Mouse (Mus musculus) embryo, embryonic 10 days (tissue): ENCODE data around the gene Myo1e.
"Not testable (repeated sequence)": the region's sequence is repeated elsewhere in the genome, so short reads cannot be mapped to it uniquely, and the experiment has no call there.

Source experiments
- DNase-seq: peaks from one replicate; pipeline ENCODE4 v3.0.0-alpha.2; 2015; ENCODE audit warnings: low spot score

Myo1e gene

GRCm38 (mm10) chr9:70253016-70253415 is 45.9 kb downstream of the Myo1e start:
- no peak for DNase-seq

GRCm38 (mm10) chr9:70255005-70255404 is 47.9 kb downstream of the Myo1e start:
- no peak for DNase-seq

- DNase-seq = not testable (repeated sequence)
Observed at GRCm38 (mm10) chr9:70256027-70256426, 48.9 kb downstream of the Myo1e start.

GRCm38 (mm10) chr9:70257289-70258101 is 50.3 kb downstream of the Myo1e start:
- peak; percentile 89 for DNase-seq

GRCm38 (mm10) chr9:70260324-70260841 is 53.2 kb downstream of the Myo1e start:
- peak; percentile 63 for DNase-seq

- DNase-seq = no peak
Observed at GRCm38 (mm10) chr9:70261646-70262045, 54.5 kb downstream of the Myo1e start.

- no peak for DNase-seq
Observed at GRCm38 (mm10) chr9:70263134-70263533, 56.0 kb downstream of the Myo1e start.

- no peak for DNase-seq
Observed at GRCm38 (mm10) chr9:70263735-70264134, 56.6 kb downstream of the Myo1e start.

GRCm38 (mm10) chr9:70265513-70265912 is 58.4 kb downstream of the Myo1e start:
- no peak for DNase-seq

- DNase-seq = no peak
Observed at GRCm38 (mm10) chr9:70266186-70266585, 59.0 kb downstream of the Myo1e start.

- no peak for DNase-seq
Observed at GRCm38 (mm10) chr9:70267108-70267507, 60.0 kb downstream of the Myo1e start.

GRCm38 (mm10) chr9:70269349-70269748 is 62.2 kb downstream of the Myo1e start:
- no peak for DNase-seq

GRCm38 (mm10) chr9:70270468-70270867 is 63.3 kb downstream of the Myo1e start:
- no peak for DNase-seq

- DNase-seq = no peak
Observed at GRCm38 (mm10) chr9:70271137-70271536, 64.0 kb downstream of the Myo1e start.

- DNase-seq = no peak
Observed at GRCm38 (mm10) chr9:70271631-70272030, 64.5 kb downstream of the Myo1e start.

GRCm38 (mm10) chr9:70274071-70274470 is 66.9 kb downstream of the Myo1e start:
- no peak for DNase-seq

GRCm38 (mm10) chr9:70274476-70274875 is 67.3 kb downstream of the Myo1e start:
- DNase-seq = no peak

- DNase-seq = no peak
Observed at GRCm38 (mm10) chr9:70274887-70275555, 67.9 kb downstream of the Myo1e start.

- DNase-seq = no peak
Observed at GRCm38 (mm10) chr9:70277076-70277475, 69.9 kb downstream of the Myo1e start.

GRCm38 (mm10) chr9:70277529-70277982 is 70.4 kb downstream of the Myo1e start:
- DNase-seq = no peak

GRCm38 (mm10) chr9:70281407-70281806 is 74.3 kb downstream of the Myo1e start:
- DNase-seq = no peak

GRCm38 (mm10) chr9:70282107-70282506 is 75.0 kb downstream of the Myo1e start:
- no peak for DNase-seq

GRCm38 (mm10) chr9:70283151-70283550 is 76.0 kb downstream of the Myo1e start:
- DNase-seq = no peak
